Mouse (Mus musculus) spleen, adult 18-20 months (tissue): ENCODE measurements around the gene Zmym2.

Experiments used
- DNase-seq, 2 experiments: peaks; one replicate each; pipeline ENCODE4 v3.0.0; 2022; ENCODE audit warnings: mixed read lengths in 2 of 2

The Zmym2 gene

GRCm38 (mm10) chr14:56935481-56935880 lies 49.0 kb downstream of the Zmym2 start:
- DNase-seq: no peak

GRCm38 (mm10) chr14:56939903-56940302 lies 53.5 kb downstream of the Zmym2 start:
- no peak for DNase-seq

DNA sequence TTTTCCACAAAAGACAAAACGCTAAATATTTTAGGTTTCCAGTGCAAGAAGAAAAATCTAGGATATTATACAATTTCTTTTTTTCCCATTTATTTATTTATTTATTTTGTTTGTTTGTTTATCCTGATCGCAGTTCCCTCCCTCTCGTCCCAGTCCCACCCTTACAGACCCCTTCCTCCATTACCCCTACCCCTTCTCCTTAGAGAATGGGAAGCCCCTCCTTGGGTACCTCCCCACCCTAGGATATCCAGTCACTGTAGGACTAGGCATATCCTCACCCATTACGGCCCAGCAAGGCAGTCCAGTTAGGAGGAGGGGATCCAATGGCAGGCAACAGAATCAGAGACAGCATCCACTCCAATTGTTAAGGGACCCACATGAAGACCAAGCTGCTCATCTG lies 66.5 kb downstream of the Zmym2 start:
- no peak for DNase-seq

- DNase-seq: no peak
These were observed 67.9 kb downstream of the Zmym2 start for GRCm38 (mm10) chr14:56954393-56954792.

DNA sequence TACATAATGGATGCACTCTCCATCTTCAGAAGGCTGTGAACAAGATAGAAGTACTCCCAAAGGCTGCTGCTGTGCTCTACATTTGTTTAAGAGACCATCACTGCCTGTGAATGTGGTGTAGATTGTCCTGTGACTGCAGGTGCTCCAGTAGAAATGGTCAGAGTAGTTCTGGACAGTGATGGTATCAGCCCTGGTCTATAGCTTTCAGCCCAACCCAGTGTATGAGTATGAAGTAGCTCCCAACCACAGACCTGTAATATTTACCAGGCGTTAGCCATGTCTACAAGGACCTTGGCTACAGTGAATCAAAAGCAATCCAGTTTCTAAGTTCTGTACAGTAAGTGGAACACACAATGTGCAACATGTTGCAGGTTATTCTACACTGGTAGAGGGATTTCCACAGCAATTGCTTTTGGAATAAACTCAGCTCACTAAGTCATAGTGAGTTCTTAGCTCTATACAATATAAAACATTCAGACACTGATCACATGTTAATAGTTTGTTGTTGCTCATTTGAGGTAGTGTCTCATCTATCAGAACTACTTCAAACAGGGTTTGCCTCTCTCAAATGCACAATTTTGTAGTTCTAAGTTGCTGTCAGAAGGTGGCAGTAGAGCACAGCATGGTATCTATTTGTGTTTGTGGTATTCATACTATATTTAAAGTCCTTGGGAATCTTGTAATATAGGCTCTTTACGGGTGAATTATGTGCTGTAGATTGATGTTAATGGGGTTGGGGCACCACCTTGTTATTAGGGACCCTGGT lies 77.7 kb downstream of the Zmym2 start:
- no peak for DNase-seq

DNA sequence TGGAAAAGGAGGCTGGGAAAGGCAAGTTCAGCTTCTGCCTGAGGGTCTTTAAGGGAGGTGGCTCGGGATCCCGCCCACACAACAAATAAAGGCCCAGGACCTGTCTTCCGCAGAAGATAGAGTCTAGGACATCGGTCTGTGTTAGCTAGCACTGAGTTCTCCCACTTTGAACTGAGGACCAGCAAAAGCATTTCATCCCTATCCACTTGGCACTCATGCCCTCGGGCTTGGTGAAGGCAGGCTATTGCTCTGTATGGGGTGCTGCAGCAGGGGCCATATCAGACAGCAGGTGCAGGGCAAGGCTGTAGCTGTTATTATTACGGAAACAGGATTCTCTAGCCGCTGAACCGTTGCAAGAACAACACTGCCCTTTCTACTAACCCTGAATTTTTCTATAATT lies 83.2 kb downstream of the Zmym2 start:
- no peak for DNase-seq

DNA sequence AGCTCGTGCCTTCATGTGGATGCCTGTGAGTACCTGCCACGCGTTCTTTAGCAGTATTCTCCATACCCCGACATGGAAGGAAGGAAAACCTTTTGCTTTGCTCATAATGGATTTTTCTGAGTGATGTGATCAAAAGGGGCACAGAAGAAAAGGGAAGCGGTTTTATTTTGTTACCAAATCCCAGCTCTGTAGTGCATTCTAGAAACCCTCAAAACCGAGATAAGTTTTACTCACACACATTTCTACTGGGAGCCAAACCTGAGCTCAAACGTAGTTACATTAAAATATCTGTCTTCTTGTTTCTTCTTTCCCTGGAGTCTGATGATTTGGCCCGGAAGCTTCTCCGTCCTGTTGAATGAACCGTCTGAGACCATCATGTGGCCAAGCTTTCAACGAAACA lies 83.7 kb downstream of the Zmym2 start:
- DNase-seq: no peak

- no peak for DNase-seq
These were observed 91.7 kb downstream of the Zmym2 start for GRCm38 (mm10) chr14:56978045-56978655.

- no peak for DNase-seq
These were observed 102.2 kb downstream of the Zmym2 start for GRCm38 (mm10) chr14:56988621-56989020.
